Mouse (Mus musculus) myocyte (in vitro differentiated cells): ENCODE data around the gene Heatr1.

Source experiments
- E2F4 ChIP-seq: IDR thresholded peaks from one replicate; pipeline ENCODE4 v1.6.1; 2011; ENCODE audit warnings: mild to moderate bottlenecking, control low read depth, moderate library complexity; ENCODE audit not compliant: insufficient read depth
- MAX ChIP-seq: IDR thresholded peaks from one replicate; pipeline ENCODE4 v1.6.1; 2011; ENCODE audit warnings: low read depth, mild to moderate bottlenecking, control low read depth
- MYOD1 ChIP-seq, 3 experiments: IDR thresholded peaks; one replicate each; pipeline ENCODE4 v1.6.1; 2011; ENCODE audit warnings: control low read depth in 2 of 3, low read depth in 2 of 3, mild to moderate bottlenecking in 2 of 3, moderate library complexity in 1 of 3; ENCODE audit not compliant: insufficient read length in 2 of 3, control insufficient read depth in 1 of 3
- POLR2A ChIP-seq: IDR thresholded peaks from one replicate; pipeline ENCODE4 v1.6.1; 2011; ENCODE audit warnings: low read depth, mild to moderate bottlenecking, control low read depth, moderate library complexity; ENCODE audit not compliant: insufficient read length
- TCF3 ChIP-seq: IDR thresholded peaks from one replicate; pipeline ENCODE4 v1.6.1; 2011; ENCODE audit warnings: low read depth, control low read depth; ENCODE audit not compliant: insufficient read length
- USF1 ChIP-seq: IDR thresholded peaks from one replicate; pipeline ENCODE4 v1.6.1; 2011; ENCODE audit warnings: low read depth, mild to moderate bottlenecking, control low read depth, moderate library complexity

DNA sequence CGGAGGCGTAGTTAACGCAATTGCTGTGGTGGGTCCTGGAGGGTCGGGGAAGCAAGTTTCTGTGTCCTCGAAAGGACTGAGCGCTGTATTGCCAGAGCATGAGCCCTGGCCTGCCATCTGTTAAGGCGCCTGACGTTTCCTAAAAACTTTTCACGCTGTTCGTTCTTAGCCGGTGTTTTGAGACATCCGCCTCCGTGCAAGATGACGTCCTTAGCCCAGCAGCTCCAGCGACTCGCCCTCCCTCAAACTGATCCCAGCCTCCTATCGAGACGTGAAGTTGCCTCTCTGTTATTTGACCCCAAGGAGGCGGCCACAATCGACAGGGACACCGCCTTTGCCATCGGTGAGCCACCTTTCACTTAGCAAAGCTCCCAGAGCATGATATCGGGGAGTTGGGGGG lies 744 bp downstream of the Heatr1 start:
- TF ChIP-seq USF1: no peak
- TF ChIP-seq MYOD1 (IDR thresholded peaks at IDR 0.05; ENCODE audit: control insufficient read depth in 1 of 3, insufficient read length in 2 of 3, low read depth in 2 of 3): no peak
- no peak for TF ChIP-seq POLR2A
- TF ChIP-seq E2F4: no peak
- TF ChIP-seq MAX: no peak
- TF ChIP-seq TCF3: no peak
